8 mouse cellular contexts compared by ENCODE assay signal in genomic region chr10:128231697-128232419, GRCm38 (mm10). TPM values are rescaled to one million over a fixed set of nuclear protein-coding genes. Genes with fewer than 3 reads are reported as not detected.
DNase-seq lines count a peak whose midpoint lies in the region; ATAC-seq and TF ChIP-seq lines count a peak whose summit lies in the region.

Gene Timeless (plus strand): TSS chr10:128232065.

- peak; percentile 80 for DNase-seq in c-Kit-positive CD71-positive TER-119-positive erythroid progenitor cells, embryonic 14.5 days (ENCODE audit: low spot score)
- DNase-seq in heart, postnatal 10 days: peak; percentile 92 to 95
- DNase-seq in kidney, postnatal 4 days: peak; percentile 90 to 93
- peak; percentile 88 for DNase-seq in stomach, postnatal 0 days (ENCODE audit: low spot score)

- H3K4me1 ChIP-seq in E14TG2a.4 (replicated peaks; ENCODE audit: low read depth, low read length): peaks cover 73% of the 10 kb centered on the region
- H3K4me1 ChIP-seq in forebrain, embryonic 12.5 days: peaks cover 24% of the 10 kb centered on the region
- peaks cover 34% of the 10 kb centered on the region for H3K4me1 ChIP-seq in liver, embryonic 16.5 days (ENCODE audit: control insufficient read depth, low read depth, low read length)
- H3K4me1 ChIP-seq in neural tube, embryonic 12.5 days: peaks cover 9% of the 10 kb centered on the region
- no peaks in the 10 kb centered on the region for H3K4me1 ChIP-seq in stomach, postnatal 0 days (replicated peaks; ENCODE audit: control insufficient read depth, insufficient read depth)

- no peaks in the 10 kb centered on the region for H3K9me3 ChIP-seq in E14TG2a.4 (ENCODE audit: low read length)
- H3K9me3 ChIP-seq in forebrain, embryonic 12.5 days: no peaks in the 10 kb centered on the region
- no peaks in the 10 kb centered on the region for H3K9me3 ChIP-seq in liver, embryonic 16.5 days (replicated peaks; ENCODE audit: control insufficient read depth, low read length)
- no peaks in the 10 kb centered on the region for H3K9me3 ChIP-seq in neural tube, embryonic 12.5 days
- H3K9me3 ChIP-seq in stomach, postnatal 0 days (ENCODE audit: control insufficient read depth, low read length): no peaks in the 10 kb centered on the region

- H3K9ac ChIP-seq in forebrain, embryonic 12.5 days: peak within 1 kb of the TSS; percentile 82
- peak within 1 kb of the TSS; percentile 88 for H3K9ac ChIP-seq in liver, embryonic 16.5 days (ENCODE audit: low read depth, low read length)
- H3K9ac ChIP-seq in neural tube, embryonic 12.5 days: peak within 1 kb of the TSS; percentile 77
- H3K9ac ChIP-seq in stomach, postnatal 0 days (ENCODE audit: low read length): peak within 1 kb of the TSS; percentile 61

- peaks cover 26% of the 10 kb centered on the region for H3K36me3 ChIP-seq in E14TG2a.4 (ENCODE audit: insufficient read depth, low read length)
- H3K36me3 ChIP-seq in forebrain, embryonic 12.5 days (replicated peaks): 0 out of 2 replicates have a peak, but pooled peaks cover 2% of the 10 kb centered on the region
- no peaks in the 10 kb centered on the region for H3K36me3 ChIP-seq in liver, embryonic 16.5 days (ENCODE audit: control insufficient read depth, insufficient read depth)
- no peaks in the 10 kb centered on the region; the same call in 1 of the 2 replicates for H3K36me3 ChIP-seq in neural tube, embryonic 12.5 days
- no peaks in the 10 kb centered on the region for H3K36me3 ChIP-seq in stomach, postnatal 0 days (ENCODE audit: control insufficient read depth, insufficient read depth, low read length)

- TF ChIP-seq CTCF in E14TG2a.4 (conservative IDR thresholded peaks at IDR 0.05; ENCODE audit: low read length): no peak
- no peak for TF ChIP-seq CTCF in stomach, postnatal 0 days (IDR thresholded peaks at IDR 0.05; ENCODE audit: low read depth)

- peak within 1 kb of the TSS; percentile 66 for H3K4me2 ChIP-seq in forebrain, embryonic 12.5 days
- peak within 1 kb of the TSS; percentile 89 for H3K4me2 ChIP-seq in liver, embryonic 16.5 days (ENCODE audit: low read depth, low read length)
- peak within 1 kb of the TSS; percentile 65 for H3K4me2 ChIP-seq in neural tube, embryonic 12.5 days (replicated peaks)
- peak within 1 kb of the TSS; percentile 72 for H3K4me2 ChIP-seq in stomach, postnatal 0 days (replicated peaks; ENCODE audit: low read depth)

- intact Hi-C loops in heart, postnatal 10 days (cut with DNase I): loop anchor here (1.0 kb wide), 1 partner anchor 19 kb away; no protein-coding TSS in a partner anchor

- peak within 1 kb of the TSS; percentile 95 for H3K4me3 ChIP-seq in E14TG2a.4 (replicated peaks; ENCODE audit: low read length)
- H3K4me3 ChIP-seq in forebrain, embryonic 12.5 days (replicated peaks): peak within 1 kb of the TSS; percentile 81
- H3K4me3 ChIP-seq in liver, embryonic 16.5 days (ENCODE audit: low read depth, low read length): peak within 1 kb of the TSS; percentile 84
- peak within 1 kb of the TSS; percentile 87 for H3K4me3 ChIP-seq in neural tube, embryonic 12.5 days
- peak within 1 kb of the TSS; percentile 62 for H3K4me3 ChIP-seq in stomach, postnatal 0 days (ENCODE audit: low read depth, low read length)

- no peaks in the 10 kb centered on the region for H3K27me3 ChIP-seq in E14TG2a.4 (ENCODE audit: insufficient read depth, low read length)
- no peaks in the 10 kb centered on the region for H3K27me3 ChIP-seq in forebrain, embryonic 12.5 days
- H3K27me3 ChIP-seq in liver, embryonic 16.5 days (ENCODE audit: control insufficient read depth, insufficient read depth, low read depth, low read length): no peaks in the 10 kb centered on the region
- H3K27me3 ChIP-seq in neural tube, embryonic 12.5 days (replicated peaks): no peaks in the 10 kb centered on the region
- no peaks in the 10 kb centered on the region for H3K27me3 ChIP-seq in stomach, postnatal 0 days (ENCODE audit: control insufficient read depth, insufficient read depth, low read length)

- peak within 1 kb of the TSS; percentile 96 for H3K27ac ChIP-seq in forebrain, embryonic 12.5 days
- H3K27ac ChIP-seq in liver, embryonic 16.5 days (ENCODE audit: low read length): peak within 1 kb of the TSS; percentile 95
- H3K27ac ChIP-seq in neural tube, embryonic 12.5 days: peak within 1 kb of the TSS; percentile 63
- peak within 1 kb of the TSS; percentile 81 for H3K27ac ChIP-seq in stomach, postnatal 0 days (replicated peaks)

- TF ChIP-seq EP300 in stomach, postnatal 0 days (optimal IDR thresholded peaks at IDR 0.05): no peak

- ATAC-seq in forebrain, embryonic 12.5 days (ENCODE audit: low FRiP score): peak; percentile 93
- ATAC-seq in liver, embryonic 16.5 days (ENCODE audit: low read depth): peak; percentile 90
- ATAC-seq in neural tube, embryonic 12.5 days (ENCODE audit: low FRiP score, low read depth): peak; percentile 93
- ATAC-seq in stomach, postnatal 0 days (ENCODE audit: low FRiP score, low TSS enrichment): peak; percentile 92

- under 1% methylated on average over 54 of the region's 58 CpGs for WGBS in forebrain, embryonic 12.5 days
- under 1% methylated on average over 58 of the region's 58 CpGs for WGBS in liver, embryonic 16.5 days (ENCODE audit: insufficient replicate concordance)
- WGBS in neural tube, embryonic 12.5 days: under 1% methylated on average over 58 of the region's 58 CpGs
- under 1% methylated on average over 47 of the region's 58 CpGs for WGBS in stomach, postnatal 0 days

RNA-seq across cellular contexts. Expression of gene Timeless, which starts in this region (rescaled TPM):
- polyA plus RNA-seq in forebrain, embryonic 12.5 days (2016; fragmentation: Nextera tagmentation; extraction: Ambion mirVana): 74.7 and 77.3 TPM in 2 replicates
- total RNA-seq in heart, postnatal 10 days (2021): 10 to 100 TPM; 11.5 to 17.3 TPM
- 23.5 and 23.6 TPM in 2 replicates for polyA plus RNA-seq in liver, embryonic 16.5 days (2015; fragmentation: Nextera tagmentation; extraction: Ambion mirVana)
- 48.6 and 50.6 TPM in 2 replicates for polyA plus RNA-seq in neural tube, embryonic 12.5 days (2016; fragmentation: Nextera tagmentation; extraction: Ambion mirVana)
- polyA plus RNA-seq in stomach, postnatal 0 days (2015; fragmentation: Nextera tagmentation; extraction: Ambion mirVana): 8.9 and 10.5 TPM in 2 replicates

Comparison
In these comparisons a context has a peak if more than half of its experiments do, and no peak if none do; other contexts are left out.
1. Peak in every context shown above with its lines: DNase-seq, ATAC-seq, H3K4me3 ChIP-seq and H3K27ac ChIP-seq.